Mouse (Mus musculus): ENCODE results near the gene Mrtfb. TPM values are rescaled to one million over a fixed set of nuclear protein-coding genes. Genes with fewer than 3 reads are reported as not detected.
A peak's percentile ranks its signal among the peaks of the same experiment; 100 is the strongest.
"Not testable (repeated sequence)": the region's sequence is repeated elsewhere in the genome, so short reads cannot be mapped to it uniquely, and the experiment has no call there.

Mrtfb gene
- total RNA-seq, 2 experiments from 2014 or later = 40.7 to 43.5 TPM

GRCm38 (mm10) chr16:13345822-13346221 is 89.5 kb downstream of the Mrtfb start:
- not testable (repeated sequence) for DNase-seq (ENCODE audit: low spot score in 2 of 2)

DNA sequence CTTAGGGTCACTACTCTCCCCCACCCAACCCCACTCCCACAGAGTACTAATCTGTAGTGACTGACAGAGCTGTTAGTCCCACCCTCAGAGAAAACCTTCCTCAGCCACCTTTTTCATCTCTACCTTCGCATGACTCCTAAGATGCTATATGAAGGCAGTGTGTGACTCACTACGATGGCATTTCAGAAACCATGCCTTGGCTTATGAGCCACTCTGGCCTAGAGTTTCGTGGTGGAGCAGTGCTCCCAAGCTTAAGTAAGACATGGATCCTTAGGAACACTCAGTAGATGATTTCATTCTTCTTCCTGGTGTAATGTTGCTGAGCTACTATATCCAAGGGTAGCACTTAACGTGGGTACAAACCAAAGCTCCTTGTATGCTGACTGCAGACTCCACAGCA is 94.4 kb downstream of the Mrtfb start:
- DNase-seq (ENCODE audit: low spot score in 2 of 2) = no peak

- no peak for DNase-seq (ENCODE audit: low spot score in 2 of 2)
Measured at GRCm38 (mm10) chr16:13351268-13351667, 95.0 kb downstream of the Mrtfb start.

DNA sequence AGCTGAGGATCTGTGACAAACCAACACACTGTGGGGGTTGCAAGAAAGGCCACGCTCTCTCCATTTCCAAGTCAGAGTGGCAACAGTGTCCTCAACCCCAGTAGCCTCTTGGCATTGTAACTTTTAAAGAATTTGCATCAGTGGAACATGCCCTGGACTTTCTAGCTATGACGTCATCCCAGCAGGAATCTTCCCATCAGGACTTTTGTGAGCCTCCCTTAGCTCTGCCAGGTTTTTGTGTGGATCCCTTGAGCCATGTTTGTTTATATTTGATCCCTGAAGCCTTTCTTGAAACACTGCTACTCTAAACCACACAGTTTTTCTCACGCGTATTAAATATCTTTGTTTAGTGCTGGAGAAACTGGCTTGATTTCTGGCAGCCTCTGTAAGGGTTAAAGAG is 97.6 kb downstream of the Mrtfb start:
- no peak for DNase-seq (ENCODE audit: low spot score in 2 of 2)

GRCm38 (mm10) chr16:13354431-13354830 is 98.2 kb downstream of the Mrtfb start:
- DNase-seq (ENCODE audit: low spot score in 2 of 2) = no peak

- peak in 1 of 2 experiments; percentile 28 for DNase-seq (ENCODE audit: low spot score in 2 of 2)
Measured at GRCm38 (mm10) chr16:13357806-13358679, 101.8 kb downstream of the Mrtfb start.

GRCm38 (mm10) chr16:13358741-13359140 is 102.5 kb downstream of the Mrtfb start:
- DNase-seq (ENCODE audit: low spot score in 2 of 2) = no peak

DNA sequence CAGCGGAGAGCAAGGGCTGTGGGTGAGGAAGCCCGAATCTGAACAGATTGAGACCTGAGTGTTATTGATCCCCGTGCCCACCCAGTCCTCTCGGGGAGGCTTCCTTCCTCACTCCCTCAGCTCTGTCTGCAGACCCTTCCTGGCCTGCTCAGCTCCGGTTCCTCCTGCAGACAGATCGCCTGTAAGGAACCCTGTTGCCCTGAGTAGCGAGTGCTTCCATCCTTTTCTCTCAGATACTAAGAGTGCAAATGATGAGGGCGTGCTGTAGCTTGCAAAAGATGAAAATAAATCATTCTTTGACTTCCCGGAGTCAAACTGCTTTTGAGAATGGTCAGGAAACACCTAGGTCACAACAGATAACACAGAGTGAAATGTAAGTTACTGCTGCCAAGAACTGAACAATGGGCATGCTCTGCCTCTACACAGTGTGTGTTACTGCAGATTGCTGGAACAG is 103.2 kb downstream of the Mrtfb start:
- no peak for DNase-seq (ENCODE audit: low spot score in 2 of 2)

DNA sequence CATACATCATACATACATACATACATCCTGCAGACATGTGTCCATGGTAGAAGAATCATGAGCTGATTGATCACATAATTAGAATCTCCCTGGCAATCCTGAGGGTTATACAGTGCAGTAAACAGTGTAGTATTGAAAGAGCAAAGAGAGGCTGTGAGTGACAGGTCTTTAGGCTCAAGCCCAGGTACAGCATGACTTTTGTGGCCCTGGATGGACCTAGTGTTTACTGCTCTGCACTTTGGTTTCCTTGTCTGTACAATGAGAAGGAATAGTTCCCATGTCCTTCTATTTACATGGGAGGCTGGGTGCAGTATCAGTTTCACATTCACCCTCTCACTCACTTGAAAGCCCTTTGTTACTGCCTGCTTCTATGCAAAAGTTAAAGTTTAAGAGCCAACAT is 103.9 kb downstream of the Mrtfb start:
- no peak for DNase-seq (ENCODE audit: low spot score in 2 of 2)

- DNase-seq (ENCODE audit: low spot score in 2 of 2) = no peak
Measured at GRCm38 (mm10) chr16:13360835-13361234, 104.6 kb downstream of the Mrtfb start.

DNA sequence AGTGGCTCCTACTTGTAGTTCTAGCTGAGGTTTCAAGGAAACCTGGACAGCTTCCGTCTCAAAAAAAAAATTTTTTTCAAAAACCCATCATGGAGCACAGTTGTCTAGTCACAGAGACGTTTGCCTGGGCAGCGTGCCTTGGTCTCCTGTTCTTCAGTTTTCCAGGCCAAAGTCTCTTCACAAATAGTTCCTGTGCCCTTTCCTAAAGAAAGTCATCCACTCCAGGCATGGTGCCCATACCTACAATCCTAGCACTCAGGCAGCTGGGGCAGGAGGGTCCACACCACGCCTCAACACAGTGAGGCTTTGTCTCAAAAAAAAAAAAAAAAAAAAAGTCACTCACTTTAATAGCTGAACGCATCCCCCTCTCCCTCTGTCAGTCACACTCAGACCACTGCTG is 106.9 kb downstream of the Mrtfb start:
- DNase-seq (ENCODE audit: low spot score in 2 of 2) = no peak

- no peak for DNase-seq (ENCODE audit: low spot score in 2 of 2)
Measured at GRCm38 (mm10) chr16:13364145-13364544, 107.9 kb downstream of the Mrtfb start.

DNA sequence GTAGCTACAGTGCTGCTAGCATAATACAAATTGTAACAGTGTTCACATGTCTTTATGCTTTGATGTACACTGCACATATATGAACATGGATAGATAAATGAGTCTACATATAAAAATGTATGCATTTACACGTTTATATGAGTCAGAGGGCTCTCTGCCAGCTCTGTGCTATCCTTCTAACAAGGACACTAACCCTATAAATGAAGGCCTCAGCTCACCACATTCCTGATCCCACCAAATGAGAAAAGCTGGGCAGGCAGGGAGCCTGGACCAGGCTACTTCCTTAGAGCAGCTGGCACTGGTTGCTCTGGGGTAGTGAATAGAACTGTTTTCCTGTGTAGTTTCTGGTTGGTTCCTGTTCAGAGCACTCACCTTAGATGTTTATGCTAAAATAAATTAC is 110.0 kb downstream of the Mrtfb start:
- no peak for DNase-seq (ENCODE audit: low spot score in 2 of 2)

GRCm38 (mm10) chr16:13366802-13367465 is 110.7 kb downstream of the Mrtfb start:
- no peak for DNase-seq (ENCODE audit: low spot score in 2 of 2)

- no peak for DNase-seq (ENCODE audit: low spot score in 2 of 2)
Measured at GRCm38 (mm10) chr16:13367466-13367856, 111.2 kb downstream of the Mrtfb start.

DNA sequence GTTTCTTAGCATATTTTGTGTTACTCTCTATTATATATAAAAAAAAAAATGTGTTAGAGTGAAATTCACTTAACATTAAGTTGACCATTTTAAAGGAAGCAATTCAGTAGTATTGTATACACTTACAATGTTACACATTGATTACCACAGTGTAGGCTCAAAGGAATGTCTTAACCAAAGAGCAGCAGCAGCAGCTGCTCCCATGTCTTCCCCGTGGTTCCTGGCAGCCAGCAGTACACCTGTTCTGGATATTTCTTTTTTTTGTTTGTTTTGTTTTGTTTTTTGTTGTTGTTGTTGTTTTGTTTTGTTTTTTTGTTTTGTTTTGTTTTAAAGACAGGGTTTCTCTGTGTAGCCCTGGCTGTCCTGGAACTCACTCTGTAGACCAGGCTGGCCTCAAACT is 112.4 kb downstream of the Mrtfb start:
- DNase-seq (ENCODE audit: low spot score in 2 of 2) = no peak

- DNase-seq (ENCODE audit: low spot score in 2 of 2) = peak; percentile 60 to 74
Measured at GRCm38 (mm10) chr16:13371740-13372287, 115.5 kb downstream of the Mrtfb start.

- no peak for DNase-seq (ENCODE audit: low spot score in 2 of 2)
Measured at GRCm38 (mm10) chr16:13372899-13373533, 116.7 kb downstream of the Mrtfb start.

- DNase-seq (ENCODE audit: low spot score in 2 of 2) = no peak
Measured at GRCm38 (mm10) chr16:13376947-13377486, 120.7 kb downstream of the Mrtfb start.

DNA sequence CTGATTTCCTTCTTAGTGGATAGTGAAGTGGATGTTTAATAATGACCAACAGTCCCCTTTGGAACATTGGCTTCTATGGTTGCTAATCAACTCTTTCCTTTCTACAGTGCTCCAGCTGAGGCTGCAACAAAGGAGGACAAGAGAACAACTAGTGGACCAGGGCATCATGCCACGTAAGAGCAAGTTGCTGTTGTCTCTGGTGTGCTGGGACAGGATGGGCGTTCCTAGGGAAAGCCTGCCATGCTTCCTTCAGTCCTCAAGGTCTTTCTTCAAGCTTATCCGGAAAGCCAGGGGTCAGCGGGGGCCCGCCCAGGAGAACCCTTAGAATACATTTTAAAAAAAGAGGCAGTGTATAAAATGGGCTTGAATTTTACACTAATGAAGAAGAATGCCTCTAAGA is 121.9 kb downstream of the Mrtfb start:
- no peak for DNase-seq (ENCODE audit: low spot score in 2 of 2)

DNA sequence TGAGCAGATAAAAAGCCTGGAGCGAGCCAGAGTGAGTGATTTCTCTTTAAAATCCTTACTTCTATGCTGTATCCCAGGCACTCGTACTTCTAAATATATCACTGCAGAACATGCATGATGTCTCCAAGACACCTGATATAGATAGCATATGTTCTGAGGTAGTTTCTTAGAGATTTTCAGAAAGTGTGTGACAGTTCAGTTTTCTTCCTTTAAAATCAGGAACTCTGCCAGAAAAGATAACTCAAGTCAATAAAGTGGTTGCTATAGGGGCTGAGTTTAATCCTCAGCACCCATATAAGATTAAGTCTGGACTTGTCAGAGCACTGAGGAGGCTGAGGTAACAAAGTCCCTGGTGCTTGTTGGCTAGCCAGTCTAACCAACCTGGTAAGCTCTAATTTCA is 123.6 kb downstream of the Mrtfb start:
- no peak for DNase-seq (ENCODE audit: low spot score in 2 of 2)
